Mouse (Mus musculus): ENCODE data around the gene Ssbp4. TPM values are rescaled to one million over a fixed set of nuclear protein-coding genes. Genes with fewer than 3 reads are reported as not detected.

Gene Ssbp4
- polyA plus RNA-seq (2015; fragmentation: Nextera tagmentation; extraction: Ambion mirVana) = 122 and 132 TPM in 2 replicates

DNA sequence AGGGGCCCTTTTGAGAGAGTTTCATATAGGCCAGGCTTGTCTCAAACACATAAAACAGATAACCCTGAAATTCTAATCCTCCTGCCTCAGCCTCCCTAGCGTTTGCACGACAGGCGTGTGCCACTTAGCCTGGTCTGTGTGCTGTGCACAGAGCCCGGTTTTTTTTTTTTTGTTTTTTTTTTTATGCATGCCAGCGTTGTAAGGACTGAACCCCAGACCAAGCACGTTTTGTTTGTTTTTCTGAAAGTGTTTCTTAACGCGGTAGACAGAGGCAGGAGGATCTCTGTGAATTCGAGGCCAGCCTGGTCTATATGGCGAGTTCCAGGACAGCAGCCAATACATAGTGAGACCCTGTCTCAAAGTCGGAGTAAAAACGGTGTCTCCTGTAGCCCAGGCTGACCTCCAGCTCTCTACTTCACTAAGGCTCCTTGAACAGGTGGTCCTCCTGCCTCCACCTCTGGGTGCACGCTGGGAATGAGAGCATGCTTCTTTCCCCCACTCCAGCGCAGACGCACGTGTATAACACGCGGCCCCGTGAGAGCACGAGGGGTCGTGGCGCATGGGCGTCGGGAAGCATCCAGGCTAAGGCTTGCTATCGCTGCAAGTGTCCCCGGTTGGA, at the start of gene Ssbp4:
Gene Ssbp4, minus strand, starts transcription at position 124 of the 619 bp plus-strand sequence.
- ATAC-seq (ENCODE audit: low FRiP score) = peak; percentile 5
- peak within 1 kb of the TSS; percentile 79 for H3K4me2 ChIP-seq
- 6% methylated on average over 26 of the region's 26 CpGs for WGBS
- H3K27ac ChIP-seq = peak within 1 kb of the TSS; percentile 87
- peaks cover 78% of the 10 kb centered on the region for H3K4me1 ChIP-seq (replicated peaks)
- H3K9me3 ChIP-seq = no peaks in the 10 kb centered on the region
- H3K4me3 ChIP-seq = peak within 1 kb of the TSS; percentile 75
- 0 out of 2 replicates have a peak, but pooled peaks cover 2% of the 10 kb centered on the region for H3K27me3 ChIP-seq
- no peaks in the 10 kb centered on the region for H3K36me3 ChIP-seq
- peak within 1 kb of the TSS; percentile 93 for H3K9ac ChIP-seq

DNA sequence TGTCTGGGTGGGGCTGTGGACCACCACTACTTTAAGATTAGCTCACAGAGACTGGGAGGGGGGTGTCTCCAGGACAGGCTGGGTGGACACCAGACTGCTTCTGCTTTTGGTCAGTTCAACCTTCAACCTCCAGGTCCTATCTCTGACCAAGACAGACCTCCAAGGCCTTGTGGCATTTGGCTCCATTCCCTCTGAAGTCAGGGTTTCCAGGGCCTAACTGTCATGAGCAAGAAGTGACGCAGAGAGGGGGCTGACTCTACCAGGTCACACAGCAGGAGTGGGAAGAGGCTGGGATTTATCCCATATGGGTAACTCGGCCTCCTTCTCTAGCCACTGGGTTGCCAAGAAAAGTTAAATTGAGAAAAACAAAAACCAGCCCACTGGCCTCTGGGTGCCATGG, 49.1 kb upstream of the Ssbp4 start:
- Histone ChIP-seq H3K9me3 (no peaks in the 10 kb centered on the region), H3K4me2 (peak overlapping the region; percentile 67), H3K27ac (peak overlapping the region; percentile 91), H3K4me3 (peak overlapping the region; percentile 75), H3K9ac (peak overlapping the region; percentile 90), H3K27me3 (no peaks in the 10 kb centered on the region), H3K36me3 (0 out of 2 replicates have a peak, but pooled peaks cover 17% of the 10 kb centered on the region), H3K4me1 (replicated peaks) (peaks cover 61% of the 10 kb centered on the region)
- WGBS = 52% methylated on average over 2 of the region's 2 CpGs
- ATAC-seq (ENCODE audit: low FRiP score) = no peak

DNA sequence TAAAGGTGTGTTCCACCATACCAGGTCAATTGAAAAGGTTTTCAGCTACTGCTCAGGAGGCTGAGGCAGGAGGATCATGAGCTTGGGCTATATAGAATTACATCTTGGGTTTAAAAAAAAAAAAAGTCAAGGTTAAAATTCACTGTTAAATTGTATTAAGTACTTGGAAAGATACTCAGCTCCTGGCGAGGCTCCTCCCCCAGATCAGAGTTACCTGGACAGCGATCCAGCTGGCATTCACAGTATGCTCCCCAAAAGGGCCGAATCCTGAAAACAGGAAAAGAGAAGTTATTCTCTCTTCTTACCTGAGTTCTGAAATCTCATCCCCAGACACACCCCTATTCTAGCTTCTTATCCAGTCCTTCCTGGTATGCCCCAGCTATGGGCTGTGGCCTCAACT, 48.5 kb upstream of the Ssbp4 start:
- Histone ChIP-seq H3K4me1 (replicated peaks) (peaks cover 66% of the 10 kb centered on the region), H3K27me3 (no peaks in the 10 kb centered on the region), H3K4me3 (no peak overlapping the region), H3K36me3 (peaks cover 23% of the 10 kb centered on the region), H3K27ac (peak overlapping the region; percentile 91), H3K4me2 (peak overlapping the region; percentile 67), H3K9ac (peak overlapping the region; percentile 90), H3K9me3 (no peaks in the 10 kb centered on the region)
- no peak for ATAC-seq (ENCODE audit: low FRiP score)
- 91% methylated on average over 3 of the region's 3 CpGs for WGBS

DNA sequence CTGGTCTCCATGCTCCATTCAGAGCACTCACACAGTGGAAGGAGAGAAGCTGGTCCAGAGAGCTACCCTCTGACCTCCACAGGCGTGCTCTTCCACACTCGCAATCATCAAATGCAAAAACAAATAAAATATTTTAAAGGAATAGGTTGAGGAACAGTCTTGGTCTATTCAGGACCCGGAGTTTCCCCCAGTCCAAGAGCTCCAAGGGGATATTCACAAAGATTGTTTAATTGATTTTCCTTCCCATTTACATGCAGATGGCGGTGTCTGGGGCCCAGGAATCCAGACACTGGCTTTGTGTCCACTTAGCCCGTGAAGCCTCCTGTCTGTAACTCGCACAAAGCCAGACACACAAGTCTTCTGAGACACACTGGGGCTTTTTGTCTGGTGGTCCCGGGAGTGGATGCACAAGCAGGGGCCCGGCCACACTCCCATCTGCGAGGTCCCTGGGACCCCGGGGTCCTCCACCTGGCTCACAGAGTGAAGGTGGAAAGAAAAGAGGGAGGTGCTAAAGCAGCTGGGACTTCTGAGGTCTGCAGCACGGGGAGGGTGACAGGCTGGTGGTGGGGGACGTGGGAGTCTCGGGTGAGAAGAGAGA, 47.6 kb upstream of the Ssbp4 start:
- WGBS = 17% methylated on average over 13 of the region's 13 CpGs
- peak; percentile 21; the same call in 1 of the 2 replicates for ATAC-seq (ENCODE audit: low FRiP score)
- H3K27me3 ChIP-seq = no peaks in the 10 kb centered on the region
- peak overlapping the region; percentile 91 for H3K27ac ChIP-seq
- H3K9me3 ChIP-seq = no peaks in the 10 kb centered on the region
- H3K36me3 ChIP-seq = peaks cover 30% of the 10 kb centered on the region
- peak overlapping the region; percentile 67; the same call in 1 of the 2 replicates for H3K4me2 ChIP-seq
- H3K4me1 ChIP-seq (replicated peaks) = peaks cover 68% of the 10 kb centered on the region
- peak overlapping the region; percentile 46; the same call in 1 of the 2 replicates for H3K9ac ChIP-seq
- H3K4me3 ChIP-seq = no peak overlapping the region

DNA sequence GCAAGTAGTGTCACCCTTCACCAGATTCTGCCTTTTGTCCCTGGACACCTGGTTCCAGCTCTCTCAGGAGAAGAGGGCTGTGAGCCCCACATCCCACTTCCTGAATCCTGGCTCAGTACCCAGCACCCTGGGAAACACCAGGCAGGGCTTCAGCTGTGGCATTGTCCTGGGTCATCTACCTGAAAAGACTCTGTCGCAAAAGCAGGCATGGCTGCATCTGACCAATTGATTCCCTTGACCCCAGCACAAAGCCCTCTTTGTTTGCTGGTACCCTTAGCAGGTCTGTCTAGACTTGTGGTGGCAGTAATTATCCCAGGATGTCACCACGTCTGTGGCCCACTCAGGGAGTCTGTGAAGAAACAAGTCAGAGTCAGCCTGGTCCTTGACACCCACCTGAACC, 46.8 kb upstream of the Ssbp4 start:
- H3K36me3 ChIP-seq = peaks cover 39% of the 10 kb centered on the region

DNA sequence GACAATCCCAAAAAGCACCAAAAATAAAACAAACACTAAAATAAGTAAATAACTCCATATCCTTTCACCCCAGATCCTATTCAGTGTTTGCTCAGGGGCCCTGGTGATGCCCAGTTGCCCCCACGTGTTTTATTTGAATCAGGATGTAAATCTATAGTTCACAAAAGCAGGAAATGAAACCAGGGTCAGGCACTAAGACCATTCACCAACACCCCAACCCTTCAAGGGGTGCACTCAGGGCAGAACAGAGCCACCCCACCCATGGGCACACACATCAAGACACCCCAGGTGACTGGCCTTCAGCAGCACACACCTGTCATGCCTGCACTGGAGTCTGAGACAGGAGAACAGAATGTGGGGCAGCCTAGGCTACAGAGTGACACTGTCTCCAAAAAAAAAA, 45.4 kb upstream of the Ssbp4 start:
- ATAC-seq (ENCODE audit: low FRiP score) = no peak
- WGBS = 74% methylated on average over 1 of the region's 1 CpGs
- H3K9me3 ChIP-seq = no peaks in the 10 kb centered on the region
- no peak overlapping the region for H3K4me3 ChIP-seq
- H3K27ac ChIP-seq = peak overlapping the region; percentile 91; the same call in 1 of the 2 replicates
- no peak overlapping the region for H3K9ac ChIP-seq
- H3K4me2 ChIP-seq = no peak overlapping the region
- no peaks in the 10 kb centered on the region for H3K27me3 ChIP-seq
- H3K36me3 ChIP-seq = peaks cover 43% of the 10 kb centered on the region
- H3K4me1 ChIP-seq (replicated peaks) = peaks cover 75% of the 10 kb centered on the region

More for the DNA sequence above, 46.8 kb upstream of the Ssbp4 start:
- Histone ChIP-seq H3K9me3 (no peaks in the 10 kb centered on the region), H3K27ac (peak overlapping the region; percentile 91), H3K27me3 (no peaks in the 10 kb centered on the region), H3K4me1 (replicated peaks) (peaks cover 69% of the 10 kb centered on the region), H3K4me2 (no peak overlapping the region; the same call in 1 of the 2 replicates), H3K9ac (no peak overlapping the region), H3K4me3 (no peak overlapping the region)
- ATAC-seq (ENCODE audit: low FRiP score) = no peak
- 14% methylated on average over 2 of the region's 2 CpGs for WGBS

DNA sequence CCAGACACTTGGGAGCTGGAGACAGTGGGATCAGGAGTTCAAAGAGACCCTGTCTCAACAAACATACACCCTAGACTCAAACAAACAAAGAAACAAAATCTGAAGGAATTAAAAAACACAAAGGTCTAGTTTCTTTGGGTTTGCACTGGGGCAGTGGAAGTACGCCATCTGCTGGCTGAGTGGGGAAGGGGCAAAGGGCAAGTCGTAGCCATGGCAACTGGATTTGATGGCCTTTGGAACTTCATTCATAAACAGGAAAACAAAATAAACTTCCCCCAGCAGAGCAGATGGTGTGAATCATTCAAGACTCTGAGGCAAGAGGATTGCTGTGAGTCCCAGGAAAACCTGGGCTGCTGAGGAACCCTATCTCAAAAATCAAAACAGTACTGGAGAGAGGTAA, 44.6 kb upstream of the Ssbp4 start:
- Histone ChIP-seq H3K4me3 (no peak overlapping the region), H3K4me1 (replicated peaks) (peaks cover 75% of the 10 kb centered on the region), H3K27ac (peak overlapping the region; percentile 52), H3K9ac (no peak overlapping the region), H3K4me2 (no peak overlapping the region), H3K9me3 (no peaks in the 10 kb centered on the region), H3K27me3 (no peaks in the 10 kb centered on the region), H3K36me3 (peaks cover 43% of the 10 kb centered on the region)
- 50% methylated on average over 2 of the region's 2 CpGs for WGBS
- ATAC-seq (ENCODE audit: low FRiP score) = no peak

DNA sequence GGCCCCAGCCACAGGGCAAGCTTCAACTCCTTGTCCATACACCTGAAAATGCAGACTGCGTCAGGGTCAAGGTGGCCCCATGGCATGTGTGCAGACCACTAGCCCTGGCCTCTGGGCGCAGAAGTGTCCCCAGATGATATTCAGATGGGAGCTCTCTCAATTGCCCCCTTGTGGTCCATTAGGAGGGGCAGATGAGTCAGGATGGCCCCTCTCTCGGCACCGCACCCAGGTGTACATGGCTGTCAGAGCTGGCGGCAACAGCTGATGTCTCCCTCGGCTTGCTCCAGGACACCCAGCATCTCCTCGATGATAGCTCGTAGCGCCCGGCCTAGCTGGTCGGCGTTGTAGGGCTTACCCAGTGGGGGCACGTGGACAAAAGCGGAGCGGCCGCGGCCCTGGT, 41.7 kb upstream of the Ssbp4 start:
- H3K9ac ChIP-seq = peak overlapping the region; percentile 51; the same call in 1 of the 2 replicates
- H3K4me1 ChIP-seq (replicated peaks) = peaks cover 72% of the 10 kb centered on the region
- H3K9me3 ChIP-seq = no peaks in the 10 kb centered on the region
- H3K4me3 ChIP-seq = no peak overlapping the region
- ATAC-seq (ENCODE audit: low FRiP score) = no peak
- peak overlapping the region; percentile 63 for H3K27ac ChIP-seq
- WGBS = 90% methylated on average over 17 of the region's 17 CpGs
- no peaks in the 10 kb centered on the region for H3K27me3 ChIP-seq
- H3K4me2 ChIP-seq = no peak overlapping the region
- H3K36me3 ChIP-seq = peaks cover 36% of the 10 kb centered on the region

DNA sequence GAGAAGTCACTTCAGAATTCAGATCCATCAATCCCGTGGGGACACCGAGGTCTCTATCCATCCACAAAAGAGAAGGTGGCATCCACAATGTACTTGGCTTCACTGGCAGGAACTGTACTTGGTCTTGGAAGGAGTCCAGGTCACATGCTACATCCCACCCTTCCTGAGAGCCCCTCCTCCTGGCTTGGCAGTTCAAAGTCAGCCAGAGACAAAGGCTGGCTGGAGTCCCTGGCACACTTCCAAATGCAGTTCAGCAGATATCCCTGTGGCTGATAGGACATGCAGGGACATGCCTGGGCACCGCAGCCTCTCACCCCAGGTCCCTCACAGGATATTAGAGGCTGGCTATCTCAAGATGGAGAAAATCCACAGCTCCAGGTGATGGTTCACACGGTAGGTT, 40.7 kb upstream of the Ssbp4 start:
- H3K4me3 ChIP-seq = no peak overlapping the region
- peaks cover 29% of the 10 kb centered on the region for H3K36me3 ChIP-seq
- H3K4me2 ChIP-seq = no peak overlapping the region
- peak overlapping the region; percentile 63 for H3K27ac ChIP-seq
- peaks cover 63% of the 10 kb centered on the region for H3K4me1 ChIP-seq (replicated peaks)
- H3K27me3 ChIP-seq = no peaks in the 10 kb centered on the region
- no peak overlapping the region for H3K9ac ChIP-seq
- 48% methylated on average over 4 of the region's 4 CpGs for WGBS
- peak; percentile 66 for ATAC-seq (ENCODE audit: low FRiP score)
- H3K9me3 ChIP-seq = no peaks in the 10 kb centered on the region

DNA sequence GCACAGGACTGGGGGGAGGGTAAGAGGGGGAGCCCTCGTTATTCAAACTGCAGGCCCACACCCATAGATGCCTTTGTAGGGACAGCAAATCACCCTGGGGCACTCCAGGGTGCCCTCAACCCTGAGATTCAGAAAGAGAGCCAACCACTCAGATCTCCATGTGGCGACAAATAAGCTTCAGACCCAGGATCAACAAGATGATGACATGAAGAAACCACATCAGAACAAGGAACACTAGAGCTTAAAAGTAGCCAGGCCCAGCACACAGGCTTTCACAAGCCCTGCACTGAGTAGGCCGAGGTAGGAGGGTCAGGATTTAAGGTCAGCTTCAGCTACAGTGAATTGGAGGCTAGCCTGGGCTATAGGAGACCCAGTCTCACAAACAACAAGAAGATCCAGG, 40.2 kb upstream of the Ssbp4 start:
- H3K27ac ChIP-seq = peak overlapping the region; percentile 63
- 60% methylated on average over 3 of the region's 3 CpGs for WGBS
- H3K27me3 ChIP-seq = no peaks in the 10 kb centered on the region
- H3K9me3 ChIP-seq = no peaks in the 10 kb centered on the region
- H3K36me3 ChIP-seq = peaks cover 26% of the 10 kb centered on the region
- H3K9ac ChIP-seq = no peak overlapping the region
- no peak overlapping the region for H3K4me3 ChIP-seq
- no peak overlapping the region for H3K4me2 ChIP-seq
- peak; percentile 29 for ATAC-seq (ENCODE audit: low FRiP score)
- H3K4me1 ChIP-seq (replicated peaks) = peaks cover 59% of the 10 kb centered on the region

DNA sequence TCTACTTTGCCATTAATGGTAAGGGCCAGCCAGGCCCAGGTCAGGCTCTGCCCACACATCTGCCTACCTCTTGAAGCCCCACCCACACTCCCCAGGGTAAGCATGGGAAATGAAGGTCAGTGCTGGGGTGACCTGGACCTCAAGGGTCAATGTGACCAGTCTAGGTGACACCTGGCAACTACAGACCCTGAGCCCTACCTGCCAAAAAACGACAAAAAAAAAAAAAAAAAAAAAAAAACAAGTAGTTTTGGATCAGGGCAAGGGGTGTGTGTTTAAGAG, 39.4 kb upstream of the Ssbp4 start:
- Histone ChIP-seq H3K9me3 (no peaks in the 10 kb centered on the region), H3K36me3 (peaks cover 26% of the 10 kb centered on the region), H3K4me1 (replicated peaks) (peaks cover 59% of the 10 kb centered on the region), H3K4me2 (no peak overlapping the region), H3K4me3 (no peak overlapping the region), H3K27me3 (no peaks in the 10 kb centered on the region), H3K9ac (no peak overlapping the region), H3K27ac (peak overlapping the region; percentile 55; the same call in 1 of the 2 replicates)
- WGBS = 56% methylated on average over 1 of the region's 1 CpGs
- no peak for ATAC-seq (ENCODE audit: low FRiP score)

DNA sequence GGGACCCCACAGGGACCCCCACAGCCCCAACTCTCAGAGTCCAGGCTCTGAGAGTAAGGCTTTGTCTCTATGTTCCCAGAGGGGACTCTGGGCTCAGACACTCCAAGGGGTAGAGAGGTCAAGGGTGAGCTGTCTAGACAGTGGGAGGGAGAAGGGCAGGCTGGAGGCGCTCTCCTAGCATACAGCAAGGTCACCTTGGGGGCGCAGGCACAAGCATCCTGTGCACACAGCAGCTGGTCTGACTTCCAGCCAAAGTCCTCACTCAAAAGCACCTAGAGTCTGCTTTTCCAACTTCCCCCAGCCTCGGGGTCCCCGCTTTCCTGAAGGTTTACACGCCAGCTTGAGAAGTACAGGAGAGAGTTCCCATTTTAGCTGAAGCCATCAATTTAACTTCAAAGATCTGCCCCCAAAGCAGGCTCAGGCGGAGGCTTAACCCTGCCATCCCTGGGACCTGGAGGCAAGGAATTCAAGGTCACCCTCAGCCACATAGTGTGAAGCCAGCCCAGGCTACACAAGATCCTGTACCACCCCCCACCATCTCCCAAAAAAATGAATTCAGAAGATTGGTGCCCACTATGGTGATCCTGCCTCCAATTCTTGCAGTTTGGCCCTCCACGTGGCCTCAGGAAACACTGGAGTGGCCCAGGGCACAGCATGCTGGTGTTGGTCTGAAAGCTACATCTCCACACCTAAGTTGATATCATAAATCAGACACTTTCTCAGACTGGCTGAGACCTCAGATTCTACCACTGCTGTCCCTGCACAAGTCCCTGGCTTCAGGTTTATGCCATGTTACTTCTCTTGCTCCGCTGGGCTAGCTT, 38.9 kb upstream of the Ssbp4 start:
- Histone ChIP-seq H3K9ac (peak overlapping the region; percentile 51), H3K27ac (peak overlapping the region; percentile 55), H3K9me3 (no peaks in the 10 kb centered on the region), H3K4me1 (replicated peaks) (peaks cover 56% of the 10 kb centered on the region), H3K4me2 (no peak overlapping the region), H3K36me3 (peaks cover 24% of the 10 kb centered on the region), H3K27me3 (no peaks in the 10 kb centered on the region), H3K4me3 (no peak overlapping the region)
- no peak for ATAC-seq (ENCODE audit: low FRiP score)
- WGBS = 38% methylated on average over 8 of the region's 8 CpGs

Data from hindbrain, embryonic 13.5 days (tissue).